Comparison of ENCODE assay signal across 30 mouse cellular contexts in genomic region chr10:56941972-56942371, GRCm38 (mm10).
DNase-seq lines count a peak whose midpoint lies in the region; ATAC-seq and TF ChIP-seq lines count a peak whose summit lies in the region.
"Had no signal": no experiment of that assay in that cellular context is flagged by ENCODE, and none has a peak within 500 bp of the region (broad histone marks: within the 10 kb centered on the region; RNA-seq: fewer than 3 reads in every experiment).

No protein-coding gene starts in this region.

- WGBS in cerebellum, adult 2 months, result 27% methylated on average over 4 of the region's 4 CpGs
- WGBS in kidney, embryonic 14.5 days, result 22% methylated on average over 4 of the region's 4 CpGs
- whole genome bisulfite sequencing in kidney, adult 2 months, result 25% methylated on average over 4 of the region's 4 CpGs
- 31% methylated on average over 4 of the region's 4 CpGs for WGBS in kidney, postnatal 0 days

- peak; percentile 6 to 10 for DNase-seq in cerebellum, postnatal 14 days
- DNase-seq in cerebellum, adult 2 months, result no peak
- DNase-seq in kidney, adult 2 months, result no peak
- peak; percentile 23 for DNase-seq in kidney, postnatal 0 days (ENCODE audit: low spot score)
- no peak for DNase-seq in kidney, adult 9 months
- peak; percentile 1 for DNase-seq in splenic B cell, adult 2 months (ENCODE audit: low read depth, low spot score)
- DNase-seq: adrenal gland, postnatal 10 days; adrenal gland, postnatal 36 days; B cell, adult 2 months; cerebellum, adult 11 months; cerebellum, adult 8-10 months; cerebellum, postnatal 25 days; gastrocnemius, postnatal 25 days; heart, adult 18-20 months; heart, postnatal 10 days; heart, postnatal 36 days had no signal

- no peak overlapping the region for H3K4me3 ChIP-seq in cerebellum, adult 2 months (replicated peaks; ENCODE audit: insufficient read depth, low read depth, low read length)
- H3K4me3 ChIP-seq in kidney, embryonic 14.5 days (ENCODE audit: low read length), result no peak overlapping the region
- no peak overlapping the region for H3K4me3 ChIP-seq in kidney, adult 2 months (ENCODE audit: insufficient read depth, low read depth, low read length)
- no peak overlapping the region for H3K4me3 ChIP-seq in kidney, postnatal 0 days (replicated peaks; ENCODE audit: low read depth, low read length)
- H3K4me3 ChIP-seq: embryonic facial prominence, embryonic 10.5 days; embryonic facial prominence, embryonic 13.5 days; erythroblast, embryonic 14.5 days; forebrain, embryonic 12.5 days; forebrain, embryonic 15.5 days; heart, embryonic 12.5 days; heart, embryonic 15.5 days; hindbrain, embryonic 10.5 days; hindbrain, embryonic 13.5 days had no signal

- H3K9me3 ChIP-seq in kidney, embryonic 14.5 days (ENCODE audit: control insufficient read depth, low read length), result no peaks in the 10 kb centered on the region
- no peaks in the 10 kb centered on the region for H3K9me3 ChIP-seq in kidney, postnatal 0 days (replicated peaks; ENCODE audit: low read length)
- H3K9me3 ChIP-seq: embryonic facial prominence, embryonic 10.5 days; embryonic facial prominence, embryonic 13.5 days; forebrain, embryonic 12.5 days; forebrain, embryonic 15.5 days; G1E; heart, embryonic 12.5 days; heart, embryonic 15.5 days; hindbrain, embryonic 10.5 days; hindbrain, embryonic 13.5 days had no signal

- no peak for TF ChIP-seq CTCF in cerebellum, adult 2 months (IDR thresholded peaks at IDR 0.05; ENCODE audit: borderline replicate concordance, insufficient read depth, low read depth, low read length)
- TF ChIP-seq CTCF in kidney, adult 2 months (conservative IDR thresholded peaks at IDR 0.05; ENCODE audit: insufficient read depth, insufficient read length, low read depth, low read length), result no peak
- TF ChIP-seq CTCF in kidney, postnatal 0 days (IDR thresholded peaks at IDR 0.05; ENCODE audit: low read depth), result no peak

- H3K27me3 ChIP-seq in cerebellum, adult 2 months (ENCODE audit: control insufficient read depth, insufficient read depth, low read length), result no peaks in the 10 kb centered on the region
- no peaks in the 10 kb centered on the region for H3K27me3 ChIP-seq in kidney, embryonic 14.5 days (ENCODE audit: control insufficient read depth, insufficient read depth, low read length)
- no peaks in the 10 kb centered on the region for H3K27me3 ChIP-seq in kidney, adult 2 months (replicated peaks; ENCODE audit: control insufficient read depth, insufficient read depth, low read length)
- no peaks in the 10 kb centered on the region for H3K27me3 ChIP-seq in kidney, postnatal 0 days (ENCODE audit: insufficient read depth, low read length)
- H3K27me3 ChIP-seq in splenic B cell, adult 2 months (ENCODE audit: control insufficient read depth, insufficient read depth, low read length, poor library complexity, severe bottlenecking), result no peaks in the 10 kb centered on the region
- H3K27me3 ChIP-seq: CH12.LX; embryonic facial prominence, embryonic 13.5 days; forebrain, embryonic 12.5 days; forebrain, embryonic 15.5 days; heart, embryonic 12.5 days; heart, embryonic 15.5 days; hindbrain, embryonic 13.5 days; Patski had no signal

- H3K36me3 ChIP-seq in kidney, embryonic 14.5 days (ENCODE audit: control insufficient read depth, insufficient read depth, low read length), result no peaks in the 10 kb centered on the region
- no peaks in the 10 kb centered on the region for H3K36me3 ChIP-seq in kidney, adult 2 months (ENCODE audit: control insufficient read depth, insufficient read depth, low read length)
- H3K36me3 ChIP-seq in kidney, postnatal 0 days (ENCODE audit: insufficient read depth, low read length), result no peaks in the 10 kb centered on the region
- H3K36me3 ChIP-seq in splenic B cell, adult 2 months (ENCODE audit: control insufficient read depth, insufficient read depth, low read length, poor library complexity, severe bottlenecking), result no peaks in the 10 kb centered on the region
- H3K36me3 ChIP-seq: embryonic facial prominence, embryonic 10.5 days; embryonic facial prominence, embryonic 13.5 days; forebrain, embryonic 12.5 days; forebrain, embryonic 15.5 days; G1E; heart, embryonic 12.5 days; heart, embryonic 15.5 days; hindbrain, embryonic 10.5 days; hindbrain, embryonic 13.5 days had no signal

- no peaks in the 10 kb centered on the region for H3K4me1 ChIP-seq in cerebellum, adult 2 months (ENCODE audit: control insufficient read depth, insufficient read depth, low read length)
- H3K4me1 ChIP-seq in kidney, embryonic 14.5 days (ENCODE audit: control insufficient read depth, insufficient read depth, low read length), result no peaks in the 10 kb centered on the region
- H3K4me1 ChIP-seq in kidney, adult 2 months (ENCODE audit: control insufficient read depth, insufficient read depth, low read length), result no peaks in the 10 kb centered on the region
- no peaks in the 10 kb centered on the region for H3K4me1 ChIP-seq in kidney, postnatal 0 days (replicated peaks; ENCODE audit: insufficient read depth, low read length)
- H3K4me1 ChIP-seq: embryonic facial prominence, embryonic 13.5 days; forebrain, embryonic 12.5 days; forebrain, embryonic 15.5 days; heart, embryonic 15.5 days; hindbrain, embryonic 10.5 days; hindbrain, embryonic 13.5 days had no signal

- H3K9ac ChIP-seq in kidney, embryonic 14.5 days (ENCODE audit: low read depth, low read length), result no peak overlapping the region
- H3K9ac ChIP-seq in kidney, postnatal 0 days (ENCODE audit: low read depth, low read length), result no peak overlapping the region
- H3K9ac ChIP-seq: embryonic facial prominence, embryonic 13.5 days; forebrain, embryonic 12.5 days; forebrain, embryonic 15.5 days; heart, embryonic 12.5 days; heart, embryonic 15.5 days; hindbrain, embryonic 13.5 days had no signal

- no peak overlapping the region for H3K4me2 ChIP-seq in kidney, embryonic 14.5 days (replicated peaks; ENCODE audit: low read depth, low read length)
- H3K4me2 ChIP-seq in kidney, postnatal 0 days (ENCODE audit: low read length), result no peak overlapping the region
- H3K4me2 ChIP-seq: embryonic facial prominence, embryonic 13.5 days; forebrain, embryonic 12.5 days; forebrain, embryonic 15.5 days; heart, embryonic 12.5 days; heart, embryonic 15.5 days; hindbrain, embryonic 13.5 days had no signal

- ATAC-seq in kidney, embryonic 14.5 days (ENCODE audit: low FRiP score, low TSS enrichment), result peak; percentile 72; the same call in 1 of the 2 replicates
- ATAC-seq in kidney, postnatal 0 days (replicated peaks; ENCODE audit: low FRiP score, low read depth), result no peak
- ATAC-seq: forebrain, embryonic 15.5 days; hindbrain, embryonic 16.5 days; Patski had no signal

- TF ChIP-seq POLR2A in cerebellum, adult 2 months (IDR thresholded peaks at IDR 0.05; ENCODE audit: borderline replicate concordance, insufficient read depth, low read length), result no peak
- TF ChIP-seq POLR2A in kidney, adult 2 months (IDR thresholded peaks at IDR 0.05; ENCODE audit: low read depth, low read length), result no peak

- H3K27ac ChIP-seq in cerebellum, adult 2 months (ENCODE audit: insufficient read depth, low read length), result no peak overlapping the region
- no peak overlapping the region for H3K27ac ChIP-seq in kidney, embryonic 14.5 days (ENCODE audit: low read depth, low read length)
- H3K27ac ChIP-seq in kidney, adult 2 months (ENCODE audit: insufficient read depth, low read depth, low read length), result no peak overlapping the region
- H3K27ac ChIP-seq in kidney, postnatal 0 days, result no peak overlapping the region
- H3K27ac ChIP-seq: embryonic facial prominence, embryonic 10.5 days; embryonic facial prominence, embryonic 13.5 days; forebrain, embryonic 12.5 days; forebrain, embryonic 15.5 days; heart, embryonic 15.5 days; hindbrain, embryonic 10.5 days; hindbrain, embryonic 13.5 days had no signal

Comparison
In these comparisons a context has a peak if more than half of its experiments do, and no peak if none do; other contexts are left out.
1. DNase-seq: peak in cerebellum, postnatal 14 days (2 of 2), kidney, postnatal 0 days (single experiment) and splenic B cell, adult 2 months (single experiment); none in cerebellum, adult 2 months (0 of 2), kidney, adult 2 months (single experiment) and kidney, adult 9 months (single experiment).